In the genomic region with DNA sequence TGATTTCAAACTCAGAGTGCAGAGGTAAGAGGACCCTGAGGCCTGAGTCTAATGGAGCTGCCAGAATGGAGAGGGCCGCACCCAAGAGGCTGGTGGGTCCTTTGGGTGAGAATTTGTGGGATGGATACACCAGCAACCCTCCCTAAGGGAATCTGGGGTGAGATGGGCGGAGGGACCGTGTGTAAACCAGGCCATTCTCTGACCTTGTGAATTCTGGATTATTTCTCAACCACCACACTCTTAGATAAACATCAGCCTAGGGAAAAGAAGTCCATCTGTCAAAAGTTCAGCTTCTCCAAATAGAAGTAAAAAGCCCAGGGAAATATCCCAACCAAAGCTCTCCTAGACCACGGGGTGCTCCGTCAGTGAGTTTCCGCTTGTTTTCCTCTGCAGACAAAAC, we compare ENCODE assay signal across 14 mouse cellular contexts.
A peak's percentile ranks its signal among the peaks of the same experiment; 100 is the strongest.
DNase-seq lines count a peak whose midpoint lies in the region; ATAC-seq and TF ChIP-seq lines count a peak whose summit lies in the region.
"Had no signal": no experiment of that assay in that cellular context is flagged by ENCODE, and none has a peak within 500 bp of the region (broad histone marks: within the 10 kb centered on the region; RNA-seq: fewer than 3 reads in every experiment).

No protein-coding gene starts in this region.

- no peak for DNase-seq in kidney, adult 9 months
- peak; percentile 54 for DNase-seq in lung, postnatal 0 days (ENCODE audit: low spot score)
- DNase-seq in lung, postnatal 10 days: no peak
- peak; percentile 24 for DNase-seq in yolk sac, embryonic 10.5 days (ENCODE audit: low spot score)
- DNase-seq in embryo, embryonic 11 days: no peak
- DNase-seq: cerebellum, postnatal 25 days; layer of hippocampus, adult 9-11 months; spleen, adult 18-20 months had no signal

- H3K4me1 ChIP-seq in kidney, embryonic 14.5 days (ENCODE audit: control insufficient read depth, insufficient read depth, low read length): 0 out of 2 replicates have a peak, but pooled peaks cover 5% of the 10 kb centered on the region
- no peaks in the 10 kb centered on the region for H3K4me1 ChIP-seq in lung, postnatal 0 days (ENCODE audit: insufficient read depth, low read depth, low read length)
- H3K4me1 ChIP-seq in limb, embryonic 15.5 days: no peaks in the 10 kb centered on the region
- no peaks in the 10 kb centered on the region; the same call in 1 of the 2 replicates for H3K4me1 ChIP-seq in hindbrain, embryonic 12.5 days

- 65% methylated on average over 6 of the region's 6 CpGs for WGBS in kidney, embryonic 14.5 days
- WGBS in lung, postnatal 0 days: 47% methylated on average over 6 of the region's 6 CpGs
- 83% methylated on average over 6 of the region's 6 CpGs for whole genome bisulfite sequencing in limb, embryonic 15.5 days
- 85% methylated on average over 6 of the region's 6 CpGs for WGBS in hindbrain, embryonic 12.5 days

- no peak for TF ChIP-seq CTCF in lung, postnatal 0 days (IDR thresholded peaks at IDR 0.05)

- H3K4me3 ChIP-seq in kidney, embryonic 14.5 days (ENCODE audit: low read length): no peak overlapping the region
- no peak overlapping the region for H3K4me3 ChIP-seq in lung, postnatal 0 days (ENCODE audit: low read depth, low read length)
- H3K4me3 ChIP-seq in limb, embryonic 15.5 days: no peak overlapping the region
- H3K4me3 ChIP-seq in hindbrain, embryonic 12.5 days: no peak overlapping the region
- H3K4me3 ChIP-seq: heart, embryonic 13.5 days had no signal

- H3K9ac ChIP-seq in kidney, embryonic 14.5 days (ENCODE audit: low read depth, low read length): no peak overlapping the region
- no peak overlapping the region for H3K9ac ChIP-seq in lung, postnatal 0 days (replicated peaks; ENCODE audit: low read depth)
- H3K9ac ChIP-seq in limb, embryonic 15.5 days: no peak overlapping the region
- no peak overlapping the region for H3K9ac ChIP-seq in hindbrain, embryonic 12.5 days
- H3K9ac ChIP-seq: heart, embryonic 13.5 days; hindbrain, embryonic 14.5 days had no signal

- H3K4me2 ChIP-seq in kidney, embryonic 14.5 days (replicated peaks; ENCODE audit: low read depth, low read length): no peak overlapping the region
- no peak overlapping the region for H3K4me2 ChIP-seq in lung, postnatal 0 days (replicated peaks; ENCODE audit: low read depth, low read length)
- H3K4me2 ChIP-seq in limb, embryonic 15.5 days: no peak overlapping the region
- H3K4me2 ChIP-seq in hindbrain, embryonic 12.5 days (replicated peaks): no peak overlapping the region
- H3K4me2 ChIP-seq: heart, embryonic 13.5 days; hindbrain, embryonic 14.5 days; midbrain, embryonic 11.5 days had no signal

- H3K27me3 ChIP-seq in kidney, embryonic 14.5 days (ENCODE audit: control insufficient read depth, insufficient read depth, low read length): no peaks in the 10 kb centered on the region
- H3K27me3 ChIP-seq in lung, postnatal 0 days (replicated peaks; ENCODE audit: insufficient read depth, low read length): no peaks in the 10 kb centered on the region
- no peaks in the 10 kb centered on the region for H3K27me3 ChIP-seq in limb, embryonic 15.5 days
- H3K27me3 ChIP-seq in hindbrain, embryonic 12.5 days: no peaks in the 10 kb centered on the region
- H3K27me3 ChIP-seq: heart, embryonic 13.5 days had no signal

- H3K9me3 ChIP-seq in kidney, embryonic 14.5 days (ENCODE audit: control insufficient read depth, low read length): no peaks in the 10 kb centered on the region
- no peaks in the 10 kb centered on the region for H3K9me3 ChIP-seq in lung, postnatal 0 days (ENCODE audit: low read length)
- no peaks in the 10 kb centered on the region for H3K9me3 ChIP-seq in limb, embryonic 15.5 days
- H3K9me3 ChIP-seq in hindbrain, embryonic 12.5 days (replicated peaks): no peaks in the 10 kb centered on the region
- H3K9me3 ChIP-seq: heart, embryonic 13.5 days had no signal

- no peak for ATAC-seq in kidney, embryonic 14.5 days (ENCODE audit: low FRiP score, low TSS enrichment)
- peak; percentile 56 for ATAC-seq in lung, postnatal 0 days
- no peak for ATAC-seq in limb, embryonic 15.5 days (ENCODE audit: insufficient number of reproducible peaks, low FRiP score, low TSS enrichment, low read depth)
- ATAC-seq in hindbrain, embryonic 12.5 days (ENCODE audit: low FRiP score): no peak

- peak overlapping the region; percentile 37; the same call in 1 of the 2 replicates for H3K27ac ChIP-seq in kidney, embryonic 14.5 days (ENCODE audit: low read depth, low read length)
- peak overlapping the region; percentile 47 for H3K27ac ChIP-seq in lung, postnatal 0 days (ENCODE audit: low read length)
- peak overlapping the region; percentile 43; the same call in 1 of the 2 replicates for H3K27ac ChIP-seq in limb, embryonic 15.5 days
- H3K27ac ChIP-seq in hindbrain, embryonic 12.5 days: no peak overlapping the region
- H3K27ac ChIP-seq: heart, embryonic 13.5 days; hindbrain, embryonic 14.5 days had no signal

- H3K36me3 ChIP-seq in kidney, embryonic 14.5 days (ENCODE audit: control insufficient read depth, insufficient read depth, low read length): no peaks in the 10 kb centered on the region
- no peaks in the 10 kb centered on the region; the same call in 1 of the 2 replicates for H3K36me3 ChIP-seq in lung, postnatal 0 days (ENCODE audit: insufficient read depth, low read length)
- H3K36me3 ChIP-seq in limb, embryonic 15.5 days: 0 out of 2 replicates have a peak, but pooled peaks cover 9% of the 10 kb centered on the region
- no peaks in the 10 kb centered on the region for H3K36me3 ChIP-seq in hindbrain, embryonic 12.5 days

- peak; percentile 44; the same call in 1 of the 2 replicates for TF ChIP-seq EP300 in lung, postnatal 0 days (IDR thresholded peaks at IDR 0.05)

Comparison
In these comparisons a context has a peak if more than half of its experiments do, and no peak if none do; other contexts are left out.
1. DNase-seq: peak in lung, postnatal 0 days (single experiment) and yolk sac, embryonic 10.5 days (single experiment); none in kidney, adult 9 months (single experiment), lung, postnatal 10 days (single experiment) and embryo, embryonic 11 days (single experiment).